Mouse (Mus musculus) spleen, adult 18-20 months (tissue): ENCODE results near the gene Enpp6.
"Not testable (repeated sequence)": the region's sequence is repeated elsewhere in the genome, so short reads cannot be mapped to it uniquely, and the experiment has no call there.

Source experiments
- DNase-seq, 2 experiments: peaks; one replicate each; pipeline ENCODE4 v3.0.0; 2022; ENCODE audit warnings: mixed read lengths in 2 of 2

The Enpp6 gene

GRCm38 (mm10) chr8:47005676-47006075 is 19.0 kb downstream of the Enpp6 start:
- DNase-seq = no peak

- no peak for DNase-seq
These were observed 20.1 kb downstream of the Enpp6 start for GRCm38 (mm10) chr8:47006785-47007184.

GRCm38 (mm10) chr8:47008220-47008773 is 21.6 kb downstream of the Enpp6 start:
- DNase-seq = no peak

- peak; percentile 16 to 53 for DNase-seq
These were observed 29.7 kb downstream of the Enpp6 start for GRCm38 (mm10) chr8:47016268-47016946.

GRCm38 (mm10) chr8:47021135-47021555 is 34.5 kb downstream of the Enpp6 start:
- no peak for DNase-seq

- DNase-seq = no peak
These were observed 37.9 kb downstream of the Enpp6 start for GRCm38 (mm10) chr8:47024612-47025011.

- DNase-seq = no peak
These were observed 40.3 kb downstream of the Enpp6 start for GRCm38 (mm10) chr8:47026841-47027490.

- DNase-seq = no peak
These were observed 41.8 kb downstream of the Enpp6 start for GRCm38 (mm10) chr8:47028474-47028873.

- DNase-seq = no peak
These were observed 43.6 kb downstream of the Enpp6 start for GRCm38 (mm10) chr8:47030321-47030720.

GRCm38 (mm10) chr8:47032081-47032480 is 45.4 kb downstream of the Enpp6 start:
- DNase-seq = no peak

GRCm38 (mm10) chr8:47033976-47034375 is 47.3 kb downstream of the Enpp6 start:
- no peak for DNase-seq

GRCm38 (mm10) chr8:47036501-47036900 is 49.8 kb downstream of the Enpp6 start:
- DNase-seq = no peak

- no peak for DNase-seq
These were observed 50.7 kb downstream of the Enpp6 start for GRCm38 (mm10) chr8:47037405-47037804.

- not testable (repeated sequence) for DNase-seq
These were observed 53.5 kb downstream of the Enpp6 start for GRCm38 (mm10) chr8:47040215-47040614.

GRCm38 (mm10) chr8:47046340-47046739 is 59.7 kb downstream of the Enpp6 start:
- DNase-seq = no peak

GRCm38 (mm10) chr8:47047146-47047545 is 60.5 kb downstream of the Enpp6 start:
- no peak for DNase-seq

GRCm38 (mm10) chr8:47048584-47048983 is 61.9 kb downstream of the Enpp6 start:
- DNase-seq = no peak

GRCm38 (mm10) chr8:47052643-47053042 is 66.0 kb downstream of the Enpp6 start:
- no peak for DNase-seq

GRCm38 (mm10) chr8:47056086-47056485 is 69.4 kb downstream of the Enpp6 start:
- no peak for DNase-seq

- no peak for DNase-seq
These were observed 71.8 kb downstream of the Enpp6 start for GRCm38 (mm10) chr8:47058526-47058925.

- DNase-seq = no peak
These were observed 72.3 kb downstream of the Enpp6 start for GRCm38 (mm10) chr8:47058971-47059370.

GRCm38 (mm10) chr8:47061105-47061720 is 74.5 kb downstream of the Enpp6 start:
- DNase-seq = no peak

GRCm38 (mm10) chr8:47067121-47067520 is 80.4 kb downstream of the Enpp6 start:
- DNase-seq = no peak

GRCm38 (mm10) chr8:47069634-47070033 is 82.9 kb downstream of the Enpp6 start:
- DNase-seq = no peak
